Mouse (Mus musculus) hindbrain, embryonic 16.5 days (tissue): Measurements from ENCODE around the gene Fam214b. TPM values are rescaled to one million over a fixed set of nuclear protein-coding genes. Genes with fewer than 3 reads are reported as not detected.
A peak's percentile ranks its signal among the peaks of the same experiment; 100 is the strongest.

Experiments
- ATAC-seq: fragments of 200-750 bp; cut with Nextera tagmentation; 2 replicates; pipeline ENCODE4 v1.8.0; 2017; ENCODE audit warnings: moderate TSS enrichment, moderate library complexity
- H3K27ac ChIP-seq: fragments of 300-500 bp; sonication (generic); 2 replicates; pipeline ENCODE4 v1.5.1; 2014; ENCODE audit warnings: low read depth, mild to moderate bottlenecking, control low read depth, low read length, moderate library complexity
- H3K27me3 ChIP-seq: fragments of 300-500 bp; sonication (generic); replicated peaks from 2 replicates; pipeline ENCODE4 v1.6.1; 2014; ENCODE audit warnings: low read length; ENCODE audit not compliant: control insufficient read depth, insufficient read depth
- H3K36me3 ChIP-seq: fragments of 300-500 bp; sonication (generic); 2 replicates; pipeline ENCODE4 v1.6.1; 2014; ENCODE audit warnings: mild to moderate bottlenecking, low read length, moderate library complexity, mixed read lengths; ENCODE audit not compliant: control insufficient read depth, insufficient read depth
- H3K4me1 ChIP-seq: fragments of 300-500 bp; sonication (generic); 2 replicates; pipeline ENCODE4 v1.6.1; 2014; ENCODE audit warnings: low read depth, low read length; ENCODE audit not compliant: control insufficient read depth, insufficient read depth
- H3K4me2 ChIP-seq: fragments of 300-500 bp; sonication (generic); 2 replicates; pipeline ENCODE4 v1.6.1; 2014; ENCODE audit warnings: mild to moderate bottlenecking, low read length, control low read depth, moderate library complexity
- H3K4me3 ChIP-seq: fragments of 300-500 bp; sonication (generic); 2 replicates; pipeline ENCODE4 v1.5.1; 2014; ENCODE audit warnings: mild to moderate bottlenecking, low read length, control low read depth, moderate library complexity
- H3K9ac ChIP-seq: fragments of 300-500 bp; sonication (generic); 2 replicates; pipeline ENCODE4 v1.6.1; 2014; ENCODE audit warnings: low read depth, mild to moderate bottlenecking, control low read depth, low read length, moderate library complexity
- H3K9me3 ChIP-seq: fragments of 300-500 bp; sonication (generic); 2 replicates; pipeline ENCODE4 v1.6.1; 2014; ENCODE audit warnings: mild to moderate bottlenecking, low read length, moderate library complexity; ENCODE audit not compliant: control insufficient read depth
- WGBS: fragments of 180-500 bp; shearing (Covaris S2); extraction: QIAGEN DNeasy Blood & Tissue Kit; methylation state at CpG from one replicate; pipeline ENCODE4 v1.1.7; 2014; 5-methylcytosine and 5-hydroxymethylcytosine counted together
- polyA plus RNA-seq: library from polyadenylated mRNA; unstranded; fragments of >200 nt; fragmentation: Nextera tagmentation; extraction: Ambion mirVana; gene quantifications from 2 replicates; pipeline ENCODE4 v1.2.1, GENCODE M21; 2015

Gene Fam214b
- polyA plus RNA-seq, 1 experiment from 2014 or later = 32.3 TPM

- Histone ChIP-seq H3K9me3 (no peaks in the 10 kb centered on the region), H3K4me3 (no peak overlapping the region), H3K27ac (no peak overlapping the region), H3K36me3 (peaks cover 22% of the 10 kb centered on the region), H3K4me2 (no peak overlapping the region), H3K27me3 (no peaks in the 10 kb centered on the region), H3K9ac (no peak overlapping the region), H3K4me1 (peaks cover 27% of the 10 kb centered on the region)
- 84% methylated on average over 14 of the region's 14 CpGs for WGBS
- no peak for ATAC-seq
Observed at GRCm38 (mm10) chr4:43033481-43033880, 12.5 kb downstream of the Fam214b start.

- Histone ChIP-seq H3K4me1 (peaks cover 17% of the 10 kb centered on the region), H3K27me3 (no peaks in the 10 kb centered on the region), H3K36me3 (peaks cover 31% of the 10 kb centered on the region), H3K9me3 (no peaks in the 10 kb centered on the region), H3K4me3 (no peak overlapping the region), H3K9ac (no peak overlapping the region), H3K4me2 (no peak overlapping the region), H3K27ac (no peak overlapping the region)
- ATAC-seq = no peak
- WGBS = 100% methylated on average over 1 of the region's 1 CpGs
Observed at GRCm38 (mm10) chr4:43032501-43032900, 13.5 kb downstream of the Fam214b start.

- WGBS = under 1% methylated on average over 38 of the region's 38 CpGs
- H3K27me3 ChIP-seq = no peaks in the 10 kb centered on the region
- peak; percentile 97 for ATAC-seq
- H3K36me3 ChIP-seq = peaks cover 36% of the 10 kb centered on the region
- peak within 1 kb of the TSS; percentile 78 for H3K4me2 ChIP-seq
- H3K27ac ChIP-seq = peak within 1 kb of the TSS; percentile 88
- peak within 1 kb of the TSS; percentile 88 for H3K9ac ChIP-seq
- H3K4me1 ChIP-seq = peaks cover 16% of the 10 kb centered on the region
- peak within 1 kb of the TSS; percentile 81 for H3K4me3 ChIP-seq
- no peaks in the 10 kb centered on the region for H3K9me3 ChIP-seq
Observed at GRCm38 (mm10) chr4:43031237-43031995, 14.6 kb downstream of the Fam214b start, which contains the start of gene Stoml2. Gene Stoml2 (minus strand): TSS chr4:43031710.

- Histone ChIP-seq H3K4me3 (peak overlapping the region; percentile 81), H3K4me1 (peaks cover 16% of the 10 kb centered on the region), H3K9me3 (no peaks in the 10 kb centered on the region), H3K9ac (peak overlapping the region; percentile 88), H3K4me2 (peak overlapping the region; percentile 78), H3K36me3 (peaks cover 30% of the 10 kb centered on the region), H3K27ac (peak overlapping the region; percentile 88), H3K27me3 (no peaks in the 10 kb centered on the region)
- ATAC-seq = peak; percentile 62
- WGBS = 4% methylated on average over 24 of the region's 28 CpGs
Observed at GRCm38 (mm10) chr4:43030780-43031230, 15.2 kb downstream of the Fam214b start.

GRCm38 (mm10) chr4:43030352-43030751 lies 15.7 kb downstream of the Fam214b start:
- Histone ChIP-seq H3K27me3 (no peaks in the 10 kb centered on the region), H3K27ac (peak overlapping the region; percentile 88; the same call in 1 of the 2 replicates), H3K4me3 (peak overlapping the region; percentile 81), H3K36me3 (peaks cover 27% of the 10 kb centered on the region), H3K9me3 (no peaks in the 10 kb centered on the region), H3K4me2 (peak overlapping the region; percentile 78), H3K9ac (peak overlapping the region; percentile 88), H3K4me1 (peaks cover 16% of the 10 kb centered on the region)
- WGBS = 80% methylated on average over 9 of the region's 9 CpGs
- no peak for ATAC-seq

GRCm38 (mm10) chr4:43029749-43030148 lies 16.3 kb downstream of the Fam214b start:
- no peaks in the 10 kb centered on the region for H3K27me3 ChIP-seq
- 93% methylated on average over 9 of the region's 9 CpGs for WGBS
- no peaks in the 10 kb centered on the region for H3K9me3 ChIP-seq
- H3K36me3 ChIP-seq = peaks cover 24% of the 10 kb centered on the region
- H3K4me3 ChIP-seq = no peak overlapping the region
- ATAC-seq = no peak
- peaks cover 20% of the 10 kb centered on the region for H3K4me1 ChIP-seq
- no peak overlapping the region for H3K4me2 ChIP-seq
- no peak overlapping the region for H3K27ac ChIP-seq
- H3K9ac ChIP-seq = no peak overlapping the region

GRCm38 (mm10) chr4:43029121-43029520 lies 16.9 kb downstream of the Fam214b start:
- Histone ChIP-seq H3K4me1 (peaks cover 26% of the 10 kb centered on the region), H3K4me3 (no peak overlapping the region), H3K9ac (no peak overlapping the region), H3K27ac (no peak overlapping the region), H3K4me2 (no peak overlapping the region), H3K27me3 (no peaks in the 10 kb centered on the region), H3K9me3 (no peaks in the 10 kb centered on the region), H3K36me3 (peaks cover 21% of the 10 kb centered on the region)
- 95% methylated on average over 7 of the region's 7 CpGs for WGBS
- ATAC-seq = no peak

- H3K27ac ChIP-seq = peak within 1 kb of the TSS; percentile 95
- peak within 1 kb of the TSS; percentile 86 for H3K4me2 ChIP-seq
- H3K9me3 ChIP-seq = no peaks in the 10 kb centered on the region
- peak within 1 kb of the TSS; percentile 71 for H3K9ac ChIP-seq
- peak within 1 kb of the TSS; percentile 68 for H3K4me3 ChIP-seq
- H3K27me3 ChIP-seq = no peaks in the 10 kb centered on the region
- ATAC-seq = peak; percentile 95
- peaks cover 38% of the 10 kb centered on the region for H3K36me3 ChIP-seq
- peaks cover 17% of the 10 kb centered on the region for H3K4me1 ChIP-seq
- WGBS = 7% methylated on average over 42 of the region's 42 CpGs
Observed at GRCm38 (mm10) chr4:43025084-43025960, 20.7 kb downstream of the Fam214b start, which contains the start of gene Pigo. Gene Pigo (minus strand): TSS chr4:43025819.

GRCm38 (mm10) chr4:43024673-43025072 lies 21.3 kb downstream of the Fam214b start:
- no peaks in the 10 kb centered on the region for H3K27me3 ChIP-seq
- H3K4me2 ChIP-seq = peak overlapping the region; percentile 86
- no peak for ATAC-seq
- no peaks in the 10 kb centered on the region for H3K9me3 ChIP-seq
- peak overlapping the region; percentile 68 for H3K4me3 ChIP-seq
- peaks cover 12% of the 10 kb centered on the region for H3K4me1 ChIP-seq
- H3K36me3 ChIP-seq = peaks cover 38% of the 10 kb centered on the region
- WGBS = 68% methylated on average over 13 of the region's 14 CpGs
- H3K9ac ChIP-seq = peak overlapping the region; percentile 71
- H3K27ac ChIP-seq = no peak overlapping the region
